Mouse (Mus musculus): ENCODE measurements around the gene Fam122a.

GRCm38 (mm10) chr19:24476461-24476860 is 695 bp downstream of the Fam122a start:
- TF ChIP-seq CTCF (IDR thresholded peaks at IDR 0.05; ENCODE audit: low read depth, low read length) (no peak), GATA1 (IDR thresholded peaks at IDR 0.05; ENCODE audit: borderline replicate concordance, low read length) (no peak), TAL1 (conservative IDR thresholded peaks at IDR 0.05; ENCODE audit: low read depth, low read length) (no peak)
